Mouse (Mus musculus): ENCODE measurements around the gene Zfp46.

Gene Zfp46

DNA sequence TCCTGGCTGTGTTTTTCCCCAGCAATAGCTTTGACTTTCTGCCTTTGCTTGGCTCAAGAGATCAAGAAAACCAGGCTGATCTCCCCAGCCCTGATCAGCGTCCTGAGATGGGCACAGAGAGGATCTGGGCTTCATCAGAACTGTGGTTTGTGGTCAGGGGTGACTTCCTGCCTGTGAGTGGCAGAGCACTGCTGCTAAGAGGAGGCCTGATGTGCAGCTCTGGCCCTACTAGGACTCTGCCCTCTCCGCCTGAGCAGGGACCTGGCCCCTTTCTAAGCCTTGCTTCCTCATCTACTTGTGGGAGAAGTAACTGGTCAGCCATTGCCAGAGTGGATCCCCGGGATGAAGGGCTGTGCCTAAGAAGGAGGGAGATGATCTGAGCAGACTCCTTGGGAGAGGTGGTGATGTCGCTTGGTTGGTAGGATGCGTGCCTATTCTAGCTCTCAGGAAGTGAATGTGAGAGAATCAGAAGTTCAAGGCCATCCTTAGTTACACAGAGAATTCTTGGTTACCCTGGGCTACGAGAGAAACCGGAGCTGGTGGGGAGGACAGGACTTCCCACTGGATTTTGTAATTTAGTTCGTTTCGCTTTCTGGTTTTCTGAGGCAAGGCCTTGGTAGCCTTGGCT, 17.7 kb upstream of the Zfp46 start:
- no peak for DNase-seq (ENCODE audit: low spot score)

- no peak for DNase-seq (ENCODE audit: low spot score)
Observed at GRCm38 (mm10) chr4:136268912-136269311, 15.6 kb upstream of the Zfp46 start.

GRCm38 (mm10) chr4:136270648-136271047, 13.8 kb upstream of the Zfp46 start:
- DNase-seq (ENCODE audit: low spot score) = no peak

DNA sequence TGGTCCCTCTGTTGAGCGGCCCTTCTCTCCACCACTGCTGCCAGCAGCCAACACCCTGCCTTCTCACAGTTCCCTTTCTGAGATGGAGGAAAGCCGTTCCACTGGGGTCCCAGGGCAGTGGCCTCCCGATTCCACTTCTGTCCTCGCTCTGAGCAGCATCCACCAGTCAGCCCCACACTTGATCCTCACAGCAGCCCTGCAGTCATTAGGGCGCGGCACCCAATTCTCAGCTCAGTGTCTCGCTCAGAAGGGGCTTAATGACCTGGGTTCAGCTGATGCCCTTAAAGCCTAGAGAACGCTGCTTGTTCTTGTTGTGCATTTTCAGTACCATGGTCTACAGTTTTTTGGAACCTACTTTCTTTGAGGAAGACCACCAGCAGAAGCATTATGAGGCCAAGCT, 3.4 kb upstream of the Zfp46 start:
- no peak for DNase-seq (ENCODE audit: low spot score)

DNA sequence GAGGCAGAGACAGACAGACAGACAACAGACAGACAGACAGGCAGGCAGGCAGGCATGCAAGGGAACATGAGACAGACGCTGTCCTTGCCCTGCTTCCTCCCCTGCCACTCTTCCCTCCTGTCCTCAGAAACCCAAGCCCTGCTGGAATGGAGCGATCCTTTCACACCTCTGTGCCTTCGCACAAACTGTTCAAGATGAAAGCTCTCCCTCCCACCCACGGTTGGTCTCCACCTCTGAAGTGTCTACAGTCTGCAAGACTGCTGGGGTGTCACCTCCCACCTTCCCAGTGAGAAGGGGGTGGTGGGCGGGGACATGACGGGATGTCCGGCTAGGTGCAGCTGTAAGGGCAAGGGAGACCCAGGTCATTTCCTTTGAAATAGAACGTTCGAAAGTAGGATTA, 2.9 kb upstream of the Zfp46 start:
- DNase-seq (ENCODE audit: low spot score) = no peak

DNA sequence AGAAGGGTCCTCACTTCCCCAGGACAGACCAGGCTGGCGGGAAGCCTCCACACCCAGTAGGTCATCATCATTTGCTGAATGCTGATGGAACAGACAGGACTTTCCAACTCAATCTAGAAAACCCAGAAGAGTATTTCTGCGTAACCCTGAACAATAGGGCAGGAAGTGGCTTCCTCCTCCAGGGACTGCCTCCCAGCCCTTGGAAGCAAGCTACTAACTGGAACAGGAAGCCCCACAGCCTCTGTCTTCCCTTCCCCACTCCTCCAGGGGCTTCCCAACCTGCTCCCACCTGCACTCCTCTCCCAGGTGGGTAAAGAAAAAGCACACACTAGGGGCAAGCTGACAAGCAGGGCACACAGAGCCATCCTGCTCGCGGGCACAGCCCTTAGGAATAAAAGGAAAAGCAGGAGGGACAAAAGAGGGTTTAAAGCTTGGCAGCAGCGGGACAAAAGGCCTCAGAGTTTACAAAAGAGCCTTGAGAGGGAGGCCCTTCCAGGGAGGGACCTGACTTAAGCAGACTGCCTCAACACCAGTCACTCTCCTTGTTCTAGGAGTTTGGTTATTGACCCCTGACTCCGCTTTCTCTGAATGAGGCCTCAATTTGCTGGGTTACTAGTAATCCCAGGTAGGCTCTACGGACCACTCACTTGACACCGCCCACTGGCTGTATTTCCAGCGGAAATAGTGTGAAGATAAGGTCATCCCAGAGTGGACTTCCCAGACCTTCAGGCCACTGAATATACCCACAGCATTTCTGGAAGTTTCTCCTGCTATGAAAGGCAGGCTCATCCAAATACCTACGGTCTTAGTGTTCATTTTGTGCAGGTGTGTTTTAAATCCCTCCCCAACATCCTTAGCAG, 1.6 kb upstream of the Zfp46 start:
- no peak for DNase-seq (ENCODE audit: low spot score)

- DNase-seq (ENCODE audit: low spot score) = no peak
Observed at GRCm38 (mm10) chr4:136283783-136284182, 700 bp upstream of the Zfp46 start.

DNA sequence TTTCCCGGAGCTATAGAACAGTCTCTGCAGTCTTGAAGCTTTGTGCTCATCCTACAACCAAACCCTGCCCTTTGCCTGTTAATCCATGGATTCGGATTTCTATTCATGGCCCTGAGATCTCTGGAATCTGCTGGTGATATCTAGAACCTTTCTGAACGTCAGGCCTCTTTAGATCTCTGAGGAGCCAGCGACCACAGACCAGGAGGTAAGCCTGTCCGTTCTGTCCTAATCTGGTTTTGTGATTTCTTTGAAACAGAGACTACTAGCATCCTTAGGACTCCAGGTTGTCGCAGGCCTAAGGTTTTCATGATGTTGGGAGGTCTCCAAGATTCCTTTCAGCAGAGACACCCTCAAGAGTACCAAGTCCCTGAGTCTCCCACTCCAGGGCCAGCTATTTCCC, 408 bp downstream of the Zfp46 start:
- DNase-seq (ENCODE audit: low spot score) = no peak

- DNase-seq (ENCODE audit: low spot score) = peak; percentile 78
Observed at GRCm38 (mm10) chr4:136285348-136285810, 896 bp downstream of the Zfp46 start.

DNA sequence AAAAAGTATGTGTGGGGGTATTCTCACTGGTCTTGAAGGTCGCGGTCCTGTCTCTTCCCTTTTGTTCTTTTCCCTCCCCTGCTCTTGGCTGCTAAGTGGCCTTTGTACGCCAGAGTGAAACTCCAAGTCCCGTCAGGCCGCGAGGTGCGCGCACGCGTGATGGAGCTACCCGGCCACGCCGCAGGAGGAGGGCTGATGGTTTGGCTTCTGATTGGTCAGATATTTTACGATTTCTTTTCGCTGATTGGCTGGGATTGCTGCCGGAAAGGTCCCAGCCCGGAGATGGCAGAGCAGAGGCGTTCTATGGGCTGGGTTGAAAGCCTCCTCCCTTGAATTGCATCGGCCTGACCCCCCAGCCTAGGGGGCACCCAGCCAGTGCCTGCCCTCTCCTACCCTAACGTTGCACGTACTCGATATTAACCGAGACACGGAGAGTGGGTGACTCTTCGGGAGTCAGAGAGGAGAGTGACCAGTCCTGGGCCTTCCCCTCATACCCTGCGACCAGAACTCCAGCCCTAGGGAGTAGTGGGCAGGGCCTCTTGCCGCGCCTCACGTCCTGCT, 1.4 kb downstream of the Zfp46 start:
- DNase-seq (ENCODE audit: low spot score) = peak; percentile 86

- DNase-seq (ENCODE audit: low spot score) = no peak
Observed at GRCm38 (mm10) chr4:136289918-136290780, 5.7 kb downstream of the Zfp46 start.

GRCm38 (mm10) chr4:136290781-136291595, 6.5 kb downstream of the Zfp46 start:
- DNase-seq (ENCODE audit: low spot score) = no peak

GRCm38 (mm10) chr4:136291692-136292091, 7.2 kb downstream of the Zfp46 start:
- DNase-seq (ENCODE audit: low spot score) = no peak

DNA sequence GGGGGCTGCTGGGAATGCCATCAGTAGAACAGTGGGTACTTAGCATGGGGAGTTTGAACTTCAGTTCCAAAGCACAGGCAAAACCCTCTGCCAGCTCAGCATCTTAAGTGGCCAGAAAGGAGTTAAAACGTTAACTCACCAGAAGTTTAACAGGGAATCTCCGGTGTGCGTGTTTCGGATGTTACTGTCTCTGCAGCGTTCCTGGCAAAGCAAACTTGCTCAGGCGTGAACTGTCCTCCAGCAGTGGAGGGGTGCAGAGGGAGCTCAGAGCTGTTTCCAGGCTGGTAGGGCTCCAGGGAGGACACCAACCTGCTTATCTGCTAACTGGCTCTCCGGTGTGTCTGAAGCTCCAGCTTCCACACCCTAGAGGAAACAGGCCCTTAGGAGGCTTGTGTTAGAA, 11.5 kb downstream of the Zfp46 start:
- DNase-seq (ENCODE audit: low spot score) = no peak

- DNase-seq (ENCODE audit: low spot score) = no peak
Observed at GRCm38 (mm10) chr4:136302462-136302861, 18.0 kb downstream of the Zfp46 start.

- DNase-seq (ENCODE audit: low spot score) = no peak
Observed at GRCm38 (mm10) chr4:136304181-136304580, 19.7 kb downstream of the Zfp46 start.

DNA sequence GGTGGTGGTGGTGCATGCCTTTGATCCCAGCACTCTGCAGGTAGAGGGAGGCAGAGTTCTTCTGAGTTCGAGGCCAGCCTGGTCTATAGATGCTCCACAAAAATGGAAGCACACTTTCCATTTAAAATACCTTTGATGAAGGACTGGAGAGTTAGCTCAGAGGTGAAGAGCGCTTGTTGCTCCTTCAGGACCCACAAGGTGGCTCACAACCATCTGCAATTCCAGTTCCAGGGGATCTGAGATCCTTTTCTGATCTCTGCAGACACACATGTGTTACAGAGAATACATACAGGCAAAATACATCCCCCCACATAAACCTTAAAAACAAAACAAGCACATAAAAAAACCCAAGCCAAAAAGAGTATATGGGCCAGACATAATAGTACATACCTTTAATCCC, 23.9 kb downstream of the Zfp46 start:
- DNase-seq (ENCODE audit: low spot score) = no peak

- DNase-seq (ENCODE audit: low spot score) = peak; percentile 58
Observed at GRCm38 (mm10) chr4:136309780-136310179, 25.3 kb downstream of the Zfp46 start.

GRCm38 (mm10) chr4:136310229-136311041, 26.0 kb downstream of the Zfp46 start, which contains the start of gene Hnrnpr:
Hnrnpr (plus strand) TSS chr4:136310942.
- DNase-seq (ENCODE audit: low spot score) = peak; percentile 99

Data from urinary bladder, postnatal 25 days (tissue).